Mouse (Mus musculus) spleen, adult 2 months (tissue): ENCODE measurements around the gene Cachd1.

Experiments used
- CTCF ChIP-seq: fragments of 200-500 bp; IDR thresholded peaks from 2 replicates; pipeline ENCODE4 v1.5.1; 2011; ENCODE audit warnings: mild to moderate bottlenecking, inconsistent platforms; ENCODE audit not compliant: insufficient read depth, insufficient read length, insufficient replicate concordance; ENCODE audit errors: extremely low read depth
- POLR2A ChIP-seq: fragments of 200-500 bp; IDR thresholded peaks from 2 replicates; pipeline ENCODE4 v1.6.1; 2011; ENCODE audit warnings: low read depth, low read length, inconsistent platforms

DNA sequence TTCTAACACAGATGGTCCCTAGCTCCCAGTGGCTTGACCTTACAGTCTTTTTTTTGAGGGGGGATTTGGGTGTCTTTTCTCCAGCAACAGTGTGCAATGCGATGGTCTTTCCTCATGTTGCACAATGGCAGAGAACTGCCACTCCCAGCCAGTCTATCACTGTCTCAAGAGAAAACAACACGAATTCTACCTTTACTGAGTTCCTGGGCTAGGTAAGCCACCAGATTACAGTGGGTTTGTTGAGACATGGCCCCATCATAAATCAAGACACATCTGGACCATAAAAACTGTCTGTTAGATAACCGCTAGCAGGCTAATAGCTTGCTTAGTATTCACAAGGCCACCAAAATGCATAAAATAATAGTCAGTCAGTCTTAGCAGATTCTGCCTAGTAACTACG, 147.8 kb downstream of the Cachd1 start:
- TF ChIP-seq POLR2A (no peak), CTCF (no peak)
